Mouse (Mus musculus): ENCODE data around the gene Cyth1. TPM values are rescaled to one million over a fixed set of nuclear protein-coding genes. Genes with fewer than 3 reads are reported as not detected.

The Cyth1 gene
- total and polyA plus RNA-seq, 3 experiments: 13.2 to 13.6 TPM; not detected in 1

GRCm38 (mm10) chr11:118276328-118276727 is 27.9 kb upstream of the Cyth1 start:
- Histone ChIP-seq H3K27me3 (ENCODE audit: control insufficient read depth in 1 of 2, insufficient read depth in 2 of 2, low read length in 2 of 2) (no peaks in the 10 kb centered on the region), H3K27ac (ENCODE audit: control insufficient read depth, low read depth, low read length) (no peak overlapping the region), H3K9ac (ENCODE audit: control insufficient read depth, low read depth, low read length, poor library complexity, severe bottlenecking) (no peak overlapping the region), H3K79me2 (ENCODE audit: control insufficient read depth, insufficient read depth, low read length, poor library complexity) (no peaks in the 10 kb centered on the region), H3K4me1 (ENCODE audit: control insufficient read depth in 1 of 2, insufficient read depth in 2 of 2, low read length in 2 of 2) (no peaks in the 10 kb centered on the region), H3K36me3 (ENCODE audit: control insufficient read depth in 1 of 2, insufficient read depth in 2 of 2, low read length in 2 of 2) (peaks cover 0 to 9% of the 10 kb centered on the region in 2 experiments; a peak in 2 of 4 replicates), H3K4me3 (ENCODE audit: control insufficient read depth in 1 of 2, insufficient read depth in 1 of 2, low read depth in 2 of 2, low read length in 2 of 2) (no peak overlapping the region), H3K9me3 (replicated peaks; ENCODE audit: insufficient read depth, low read length) (no peaks in the 10 kb centered on the region)
- no peak for DNase-seq (ENCODE audit: low read depth, low spot score)
- TF ChIP-seq RAD21 (IDR thresholded peaks at IDR 0.05; ENCODE audit: low read depth, low read length) (no peak), UBTF (IDR thresholded peaks at IDR 0.05; ENCODE audit: borderline replicate concordance, insufficient read depth, low read depth, low read length) (no peak), ZKSCAN1 (IDR thresholded peaks at IDR 0.05; ENCODE audit: low read depth, low read length) (no peak), GATA1 (IDR thresholded peaks at IDR 0.05; ENCODE audit: low read depth, low read length) (no peak), MEF2A (IDR thresholded peaks at IDR 0.05; ENCODE audit: extremely low read depth, insufficient replicate concordance, low read depth, low read length, poor library complexity, severe bottlenecking) (no peak), EP300 (IDR thresholded peaks at IDR 0.05; ENCODE audit: low read depth in 1 of 2, low read length in 2 of 2) (no peak), GABPA (IDR thresholded peaks at IDR 0.05; ENCODE audit: low read depth, low read length) (no peak), MYB (IDR thresholded peaks at IDR 0.05; ENCODE audit: low read depth, low read length) (no peak), KAT2A (conservative IDR thresholded peaks at IDR 0.05; ENCODE audit: low read depth, low read length) (no peak), MXI1 (IDR thresholded peaks at IDR 0.05; ENCODE audit: low read depth, low read length) (no peak), MAZ (IDR thresholded peaks at IDR 0.05; ENCODE audit: low read depth, low read length) (no peak), TAL1 (IDR thresholded peaks at IDR 0.05; ENCODE audit: low read length) (no peak), MYC (IDR thresholded peaks at IDR 0.05; ENCODE audit: low read depth, low read length) (no peak), POLR2A (IDR thresholded peaks at IDR 0.05; ENCODE audit: control insufficient read depth in 1 of 2, insufficient read depth in 1 of 2, low read depth in 1 of 2, low read length in 2 of 2, poor library complexity in 1 of 2) (no peak), ELF1 (IDR thresholded peaks at IDR 0.05; ENCODE audit: low read depth, low read length) (no peak), ZNF384 (IDR thresholded peaks at IDR 0.05; ENCODE audit: low read depth, low read length) (no peak), USF1 (IDR thresholded peaks at IDR 0.05; ENCODE audit: low read depth, low read length) (no peak), CTCF (IDR thresholded peaks at IDR 0.05 in 2 of 3, conservative IDR thresholded peaks at IDR 0.05 in 1 of 3; ENCODE audit: control insufficient read depth in 1 of 3, insufficient read depth in 1 of 3, low read depth in 2 of 3, low read length in 3 of 3, poor library complexity in 1 of 3, severe bottlenecking in 1 of 3) (no peak), TBP (IDR thresholded peaks at IDR 0.05; ENCODE audit: low read depth, low read length) (no peak)

- Histone ChIP-seq H3K79me2 (ENCODE audit: control insufficient read depth, insufficient read depth, low read length, poor library complexity) (no peaks in the 10 kb centered on the region), H3K27ac (ENCODE audit: control insufficient read depth, low read depth, low read length) (no peak overlapping the region), H3K4me1 (ENCODE audit: control insufficient read depth in 1 of 2, insufficient read depth in 2 of 2, low read length in 2 of 2) (no peaks in the 10 kb centered on the region), H3K36me3 (ENCODE audit: control insufficient read depth in 1 of 2, insufficient read depth in 2 of 2, low read length in 2 of 2) (peaks cover 0 to 9% of the 10 kb centered on the region in 2 experiments; a peak in 2 of 4 replicates), H3K9me3 (replicated peaks; ENCODE audit: insufficient read depth, low read length) (no peaks in the 10 kb centered on the region), H3K4me3 (ENCODE audit: control insufficient read depth in 1 of 2, insufficient read depth in 1 of 2, low read depth in 2 of 2, low read length in 2 of 2) (no peak overlapping the region), H3K9ac (ENCODE audit: control insufficient read depth, low read depth, low read length, poor library complexity, severe bottlenecking) (no peak overlapping the region), H3K27me3 (ENCODE audit: control insufficient read depth in 1 of 2, insufficient read depth in 2 of 2, low read length in 2 of 2) (no peaks in the 10 kb centered on the region)
- DNase-seq (ENCODE audit: low read depth, low spot score): no peak
- TF ChIP-seq BHLHE40 (IDR thresholded peaks at IDR 0.05; ENCODE audit: borderline replicate concordance, low read depth, low read length) (no peak), MAZ (IDR thresholded peaks at IDR 0.05; ENCODE audit: low read depth, low read length) (no peak), POLR2AphosphoS2 (IDR thresholded peaks at IDR 0.05; ENCODE audit: low read length) (no peak), POLR2A (IDR thresholded peaks at IDR 0.05; ENCODE audit: control insufficient read depth in 1 of 2, insufficient read depth in 1 of 2, low read depth in 1 of 2, low read length in 2 of 2, poor library complexity in 1 of 2) (no peak), NELFE (IDR thresholded peaks at IDR 0.05; ENCODE audit: low read depth, low read length) (no peak), ZKSCAN1 (IDR thresholded peaks at IDR 0.05; ENCODE audit: low read depth, low read length) (no peak), NRF1 (IDR thresholded peaks at IDR 0.05; ENCODE audit: insufficient read depth, low read depth, low read length, poor library complexity, severe bottlenecking) (no peak), MYB (IDR thresholded peaks at IDR 0.05; ENCODE audit: low read depth, low read length) (no peak), UBTF (IDR thresholded peaks at IDR 0.05; ENCODE audit: borderline replicate concordance, insufficient read depth, low read depth, low read length) (no peak), ETS1 (IDR thresholded peaks at IDR 0.05; ENCODE audit: low read depth, low read length) (no peak), MEF2A (IDR thresholded peaks at IDR 0.05; ENCODE audit: extremely low read depth, insufficient replicate concordance, low read depth, low read length, poor library complexity, severe bottlenecking) (no peak), CHD2 (IDR thresholded peaks at IDR 0.05; ENCODE audit: low read length) (no peak), ELF1 (IDR thresholded peaks at IDR 0.05; ENCODE audit: low read depth, low read length) (no peak), SIN3A (IDR thresholded peaks at IDR 0.05; ENCODE audit: low read length) (no peak), JUND (IDR thresholded peaks at IDR 0.05; ENCODE audit: low read depth, low read length) (no peak), ZC3H11A (IDR thresholded peaks at IDR 0.05; ENCODE audit: low read depth, low read length) (no peak), ZMIZ1 (IDR thresholded peaks at IDR 0.05; ENCODE audit: low read depth, low read length) (no peak), MYC (IDR thresholded peaks at IDR 0.05; ENCODE audit: low read depth, low read length) (no peak), ZNF384 (IDR thresholded peaks at IDR 0.05; ENCODE audit: low read depth, low read length) (no peak)
Measured at GRCm38 (mm10) chr11:118275092-118275491, 26.7 kb upstream of the Cyth1 start.

Data from MEL (cell line).